Mouse (Mus musculus) mouse embryonic stem cell (cell line): ENCODE data around the gene 4930556J24Rik.
"Not testable (repeated sequence)": the region's sequence is repeated elsewhere in the genome, so short reads cannot be mapped to it uniquely, and the experiment has no call there.

Experiments used
- in situ Hi-C, 2 experiments: fragments of 300-500 bp; cut with MboI; formaldehyde crosslinking; loops; 1 replicate in 1 of 2; 3 replicates in 1 of 2; pipeline ENCODE4 v1.14.3; 2019 to 2020; ENCODE audit warnings: low sequenced_read_pairs in 2 of 2, low pct_unique_long_range_greater_than_20kb in 1 of 2, mixed read lengths in 1 of 2; ENCODE audit not compliant: unreplicated experiment in 1 of 2

The 4930556J24Rik gene

GRCm38 (mm10) chr11:3976678-3977077 lies at the start of gene 4930556J24Rik:
Gene 4930556J24Rik, minus strand, starts transcription at chr11:3976778.
- in situ Hi-C loops: no loop called here

- in situ Hi-C loops: no loop called here
Observed at GRCm38 (mm10) chr11:4023321-4023720, 46.7 kb upstream of the 4930556J24Rik start.

GRCm38 (mm10) chr11:4022111-4022510 lies 45.5 kb upstream of the 4930556J24Rik start:
- in situ Hi-C loops: not testable (repeated sequence)

DNA sequence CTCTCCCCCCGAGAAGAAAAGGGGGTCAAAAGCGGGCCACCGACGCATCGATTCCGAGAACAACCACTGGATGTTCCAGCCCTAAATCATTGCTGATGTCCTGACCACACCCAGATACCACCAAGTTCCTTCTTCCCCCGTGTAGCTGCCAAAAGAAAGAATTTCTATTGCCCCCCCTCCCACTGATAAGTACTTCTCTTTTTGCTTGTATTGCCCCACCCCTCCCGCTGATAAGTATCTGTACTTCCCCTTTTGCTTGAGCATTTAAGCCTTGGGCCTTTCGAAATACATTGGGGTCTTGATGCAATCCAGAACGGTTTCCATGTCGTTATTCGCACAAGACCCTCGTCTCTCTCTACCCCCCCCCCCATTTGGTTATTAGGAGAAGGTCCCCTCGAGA lies 39.2 kb upstream of the 4930556J24Rik start:
- in situ Hi-C loops: not testable (repeated sequence)

DNA sequence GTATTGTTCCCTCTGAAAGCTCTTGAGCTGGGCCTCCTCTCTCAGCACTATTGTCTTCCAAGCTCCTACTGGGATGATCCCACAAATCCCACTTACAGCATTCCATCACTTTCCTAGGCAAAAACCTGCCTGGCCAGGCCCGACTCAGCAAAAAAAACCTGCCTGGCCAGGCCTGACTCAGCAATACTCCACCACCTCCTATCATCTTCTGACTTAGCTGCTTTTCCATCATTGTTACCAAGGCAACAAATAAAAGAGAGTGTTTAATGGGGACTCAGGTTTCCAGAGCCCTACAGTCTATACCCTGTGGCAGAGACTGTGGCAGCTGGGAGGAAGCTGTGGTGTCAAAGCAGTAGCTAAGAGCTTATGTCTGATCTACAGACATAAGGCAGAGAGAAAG lies 36.0 kb upstream of the 4930556J24Rik start:
- in situ Hi-C loops: loop anchor here in 1 of 2 experiments (5.0 kb wide), 1 partner anchor 70 kb away; no protein-coding TSS in a partner anchor

DNA sequence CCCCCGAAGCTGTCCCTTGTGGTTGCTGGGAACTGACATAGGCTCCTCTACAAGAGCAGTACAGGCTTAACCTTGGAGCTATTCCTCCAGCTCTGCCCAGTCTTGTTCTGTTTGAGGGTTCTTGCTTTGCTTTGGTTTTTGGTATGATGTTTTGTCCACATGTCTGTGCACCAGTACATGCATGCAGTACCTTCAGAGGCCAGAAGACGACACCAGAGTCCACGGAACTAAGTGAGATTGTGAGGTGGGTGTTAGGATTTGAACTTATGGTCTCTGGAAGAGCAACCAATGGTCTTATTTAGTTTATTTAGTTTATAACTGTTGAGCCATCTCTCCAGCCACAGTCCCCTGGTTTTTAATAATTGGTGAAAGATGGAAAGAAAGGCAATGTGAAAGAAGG lies 29.9 kb upstream of the 4930556J24Rik start:
- in situ Hi-C loops: loop anchor here in 1 of 2 experiments (5.0 kb wide), 1 partner anchor 71 kb away; no protein-coding TSS in a partner anchor

DNA sequence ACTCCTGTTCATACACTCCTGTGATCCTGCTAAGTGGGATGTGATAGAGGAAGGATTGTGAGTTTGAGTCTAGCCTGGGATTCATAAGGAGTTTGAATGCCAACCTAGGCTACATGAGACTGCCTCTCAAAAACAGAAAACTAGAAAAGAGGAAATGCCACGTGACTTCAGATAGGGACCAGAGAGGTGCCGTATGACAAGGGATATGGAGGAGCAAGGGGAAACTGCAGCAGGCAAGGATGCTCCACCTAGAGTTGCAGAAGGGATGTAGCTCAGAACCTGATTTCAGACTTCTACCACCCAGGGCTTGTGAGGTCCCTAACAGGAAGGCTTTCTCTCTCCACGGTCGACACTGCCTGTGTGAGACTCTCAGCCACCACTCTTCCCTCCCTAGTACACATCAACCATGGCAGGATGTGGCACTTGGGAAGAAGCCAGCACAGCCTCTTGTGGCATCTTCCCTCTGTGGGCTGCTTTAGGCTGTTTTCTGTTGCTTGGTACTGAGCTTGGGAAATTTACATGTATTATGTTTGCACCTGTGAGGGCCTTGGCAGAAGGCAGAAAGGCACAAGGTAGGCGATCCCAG lies 28.7 kb upstream of the 4930556J24Rik start:
- in situ Hi-C loops: loop anchor here in 1 of 2 experiments (5.0 kb wide), 1 partner anchor 72 kb away; no protein-coding TSS in a partner anchor

GRCm38 (mm10) chr11:4001603-4002002 lies 25.0 kb upstream of the 4930556J24Rik start:
- in situ Hi-C loops: no loop called here

DNA sequence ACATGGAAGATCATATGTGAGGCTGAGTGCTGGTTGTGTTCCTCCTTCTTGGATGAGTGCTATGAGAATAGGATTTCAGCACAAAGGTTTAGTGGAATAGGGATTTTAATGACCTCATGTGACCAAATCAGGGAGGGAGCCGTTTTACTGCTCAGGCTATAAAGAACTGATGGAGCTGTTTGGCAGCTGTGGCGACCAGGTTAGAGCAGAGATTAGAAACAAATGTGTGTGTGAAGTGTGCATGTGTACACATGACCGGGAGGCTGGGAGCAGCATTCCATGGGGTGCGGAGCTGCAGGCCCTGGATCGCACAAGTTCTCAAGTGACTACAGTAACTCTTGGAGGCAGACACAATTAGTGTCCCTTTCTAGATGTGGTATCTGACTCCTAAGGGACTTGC lies 23.0 kb upstream of the 4930556J24Rik start:
- in situ Hi-C loops: no loop called here

GRCm38 (mm10) chr11:3997978-3998720 lies 21.6 kb upstream of the 4930556J24Rik start:
- in situ Hi-C loops: no loop called here

DNA sequence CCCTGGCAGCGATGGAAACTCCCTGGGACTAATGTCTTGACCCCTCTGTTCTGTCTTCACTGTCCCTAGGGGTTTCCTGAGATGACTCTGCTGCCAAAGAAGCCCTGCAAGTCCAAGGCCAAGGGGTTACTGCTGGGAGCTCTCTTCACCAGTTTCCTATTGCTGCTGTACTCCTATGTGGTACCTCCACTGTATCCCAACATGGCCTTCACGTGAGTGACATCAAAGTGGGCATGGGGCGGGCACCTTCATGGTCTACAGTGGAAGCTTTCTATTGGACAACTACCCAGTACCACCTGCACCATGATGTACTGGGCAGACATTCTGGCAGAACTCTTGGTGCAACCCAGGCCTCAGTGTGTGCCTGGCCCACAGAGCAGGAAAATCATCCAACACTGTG lies 20.3 kb upstream of the 4930556J24Rik start:
- in situ Hi-C loops: no loop called here

- in situ Hi-C loops: no loop called here
Observed at GRCm38 (mm10) chr11:3995511-3995910, 18.9 kb upstream of the 4930556J24Rik start.

GRCm38 (mm10) chr11:3993914-3994313 lies 17.3 kb upstream of the 4930556J24Rik start:
- in situ Hi-C loops: no loop called here

DNA sequence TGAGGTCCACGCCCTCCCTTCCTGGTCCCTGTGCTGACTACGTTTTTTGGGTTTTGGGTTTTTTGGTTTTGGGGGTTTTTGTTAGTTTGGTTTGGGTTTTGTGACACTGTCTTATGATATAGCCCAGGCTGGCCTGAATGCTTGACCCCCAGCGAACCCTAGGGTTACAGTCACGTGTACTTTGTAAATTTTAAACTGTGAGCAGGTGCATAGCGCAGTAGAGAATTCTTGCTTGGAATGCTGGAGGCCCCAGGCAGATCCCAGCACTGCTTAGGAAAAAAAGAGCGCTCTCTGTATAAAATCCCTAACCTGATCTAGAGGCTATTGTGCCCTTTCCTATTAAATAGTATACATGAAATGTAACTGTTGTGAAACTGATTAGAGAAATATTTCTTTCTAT lies 16.6 kb upstream of the 4930556J24Rik start:
- in situ Hi-C loops: no loop called here

DNA sequence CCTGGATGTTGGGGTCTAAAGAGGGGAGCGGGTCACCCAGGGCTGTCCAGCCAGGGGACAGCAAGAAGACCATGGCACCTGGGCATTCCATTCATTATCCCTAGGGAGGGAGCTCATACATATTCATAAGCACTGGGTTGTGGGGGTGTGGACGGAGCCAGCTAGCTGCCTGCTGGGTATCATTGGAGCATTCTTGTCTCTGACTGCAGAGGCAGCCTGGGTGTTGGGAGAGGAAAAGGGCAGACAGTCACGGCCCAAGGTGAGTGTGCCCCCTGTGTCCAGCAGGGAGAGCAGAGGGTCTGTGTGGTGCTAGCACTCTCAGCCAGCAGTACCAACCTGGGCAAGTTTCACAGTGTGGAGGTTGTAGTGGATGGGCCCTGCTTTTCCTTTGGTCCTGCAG lies 13.2 kb upstream of the 4930556J24Rik start:
- in situ Hi-C loops: no loop called here

GRCm38 (mm10) chr11:3983863-3984745 lies 7.5 kb upstream of the 4930556J24Rik start:
- in situ Hi-C loops: no loop called here

GRCm38 (mm10) chr11:3983291-3983862 lies 6.8 kb upstream of the 4930556J24Rik start, which contains the start of gene Gal3st1:
Gene Gal3st1, plus strand, starts transcription at chr11:3983636.
- in situ Hi-C loops: no loop called here

DNA sequence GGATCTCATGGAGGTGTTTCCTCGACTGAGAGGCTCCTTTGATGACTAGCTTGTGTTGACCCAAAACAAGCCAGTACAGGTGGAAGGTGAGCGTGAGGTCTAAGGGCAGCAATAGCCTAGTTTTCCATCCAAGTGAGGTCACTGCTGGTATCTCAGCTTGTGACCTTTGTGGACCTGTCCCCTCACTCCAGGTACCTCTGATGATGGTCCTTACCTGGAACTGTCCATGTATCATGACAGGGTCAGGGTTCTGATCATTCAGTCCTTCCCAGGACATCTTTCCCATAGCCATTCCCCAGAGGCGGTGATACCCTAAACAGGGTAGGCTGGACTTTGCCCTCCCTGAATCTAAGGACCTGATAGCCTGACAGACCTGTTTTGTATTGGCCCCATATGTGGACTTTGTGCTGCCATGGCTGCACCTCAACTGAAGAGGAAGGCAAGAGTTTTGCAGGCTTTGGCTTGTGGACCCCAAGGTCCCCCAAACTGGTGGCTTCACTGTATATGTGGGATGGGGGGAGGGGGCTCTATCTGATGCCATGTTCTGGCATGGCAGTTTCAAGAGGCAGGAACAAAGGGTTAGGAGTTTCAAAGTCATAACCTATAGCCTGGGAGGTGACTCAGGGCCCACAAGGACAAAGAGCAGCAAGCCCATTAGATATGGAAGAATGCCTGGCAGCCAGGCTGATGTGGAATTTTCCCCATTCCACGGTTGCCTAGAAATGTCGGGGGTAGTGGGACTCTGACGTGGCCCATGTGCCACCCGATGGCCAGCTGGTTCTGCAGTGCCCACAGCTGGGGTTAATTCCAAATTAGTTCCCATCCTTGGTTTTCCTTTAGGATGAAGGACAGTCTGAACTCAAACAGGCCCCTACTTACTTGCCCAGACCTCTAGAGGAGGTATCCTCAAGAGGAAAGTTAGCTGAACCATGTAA lies 6.0 kb upstream of the 4930556J24Rik start:
- in situ Hi-C loops: no loop called here
